ENCODE assay signal across 22 mouse cellular contexts in genomic region chr17:48678216-48678832, GRCm38 (mm10).
A peak's percentile ranks its signal among the peaks of the same experiment; 100 is the strongest.
DNase-seq lines count a peak whose midpoint lies in the region; ATAC-seq and TF ChIP-seq lines count a peak whose summit lies in the region.
"Had no signal": no experiment of that assay in that cellular context is flagged by ENCODE, and none has a peak within 500 bp of the region (broad histone marks: within the 10 kb centered on the region; RNA-seq: fewer than 3 reads in every experiment).

No protein-coding gene starts in this region.

- H3K9ac ChIP-seq in forebrain, embryonic 13.5 days: no peak overlapping the region
- H3K9ac ChIP-seq in forebrain, embryonic 11.5 days (ENCODE audit: low read length): no peak overlapping the region
- no peak overlapping the region for H3K9ac ChIP-seq in liver, embryonic 11.5 days (ENCODE audit: low read depth, low read length)
- H3K9ac ChIP-seq in liver, postnatal 0 days (replicated peaks): no peak overlapping the region
- no peak overlapping the region for H3K9ac ChIP-seq in midbrain, postnatal 0 days (replicated peaks; ENCODE audit: low read length, poor library complexity, severe bottlenecking)
- H3K9ac ChIP-seq: limb, embryonic 12.5 days; liver, embryonic 14.5 days; stomach, embryonic 15.5 days had no signal

- H3K9me3 ChIP-seq in forebrain, embryonic 13.5 days (replicated peaks): no peaks in the 10 kb centered on the region
- no peaks in the 10 kb centered on the region for H3K9me3 ChIP-seq in forebrain, embryonic 11.5 days (ENCODE audit: control insufficient read depth, low read length)
- H3K9me3 ChIP-seq in liver, embryonic 11.5 days (ENCODE audit: control insufficient read depth, low read length): no peaks in the 10 kb centered on the region
- H3K9me3 ChIP-seq in liver, postnatal 0 days (ENCODE audit: low read length): no peaks in the 10 kb centered on the region
- no peaks in the 10 kb centered on the region for H3K9me3 ChIP-seq in midbrain, postnatal 0 days (ENCODE audit: low read length)
- H3K9me3 ChIP-seq: stomach, embryonic 15.5 days had no signal

- H3K36me3 ChIP-seq in forebrain, embryonic 13.5 days (ENCODE audit: poor library complexity, severe bottlenecking): no peaks in the 10 kb centered on the region
- no peaks in the 10 kb centered on the region for H3K36me3 ChIP-seq in forebrain, embryonic 11.5 days (ENCODE audit: control insufficient read depth, insufficient read depth, low read length)
- H3K36me3 ChIP-seq in liver, embryonic 11.5 days (ENCODE audit: control insufficient read depth, insufficient read depth, low read length): no peaks in the 10 kb centered on the region
- no peaks in the 10 kb centered on the region for H3K36me3 ChIP-seq in liver, postnatal 0 days (replicated peaks; ENCODE audit: insufficient read depth, low read length)
- H3K36me3 ChIP-seq in midbrain, postnatal 0 days (ENCODE audit: insufficient read depth, low read length): no peaks in the 10 kb centered on the region
- H3K36me3 ChIP-seq: limb, embryonic 12.5 days; stomach, embryonic 15.5 days had no signal

- 53% methylated on average over 12 of the region's 12 CpGs for WGBS in forebrain, embryonic 13.5 days
- WGBS in forebrain, embryonic 11.5 days: 63% methylated on average over 12 of the region's 12 CpGs
- WGBS in liver, embryonic 11.5 days: 72% methylated on average over 12 of the region's 12 CpGs
- 70% methylated on average over 12 of the region's 12 CpGs for WGBS in liver, postnatal 0 days (ENCODE audit: insufficient replicate concordance)
- WGBS in midbrain, postnatal 0 days: 45% methylated on average over 12 of the region's 12 CpGs

- no peak overlapping the region for H3K4me2 ChIP-seq in forebrain, embryonic 13.5 days
- no peak overlapping the region for H3K4me2 ChIP-seq in forebrain, embryonic 11.5 days (ENCODE audit: low read depth, low read length, severe bottlenecking)
- no peak overlapping the region for H3K4me2 ChIP-seq in liver, embryonic 11.5 days
- no peak overlapping the region for H3K4me2 ChIP-seq in liver, postnatal 0 days (ENCODE audit: low read depth, low read length)
- H3K4me2 ChIP-seq in midbrain, postnatal 0 days (ENCODE audit: low read depth, low read length, poor library complexity, severe bottlenecking): no peak overlapping the region
- H3K4me2 ChIP-seq: heart, embryonic 11.5 days; limb, embryonic 12.5 days; stomach, embryonic 15.5 days had no signal

- no peaks in the 10 kb centered on the region for H3K27me3 ChIP-seq in forebrain, embryonic 13.5 days
- H3K27me3 ChIP-seq in forebrain, embryonic 11.5 days (ENCODE audit: control insufficient read depth, insufficient read depth, low read length): no peaks in the 10 kb centered on the region
- H3K27me3 ChIP-seq in liver, embryonic 11.5 days (replicated peaks; ENCODE audit: control insufficient read depth, insufficient read depth, low read length): no peaks in the 10 kb centered on the region
- H3K27me3 ChIP-seq in liver, postnatal 0 days (ENCODE audit: insufficient read depth, low read length): no peaks in the 10 kb centered on the region
- no peaks in the 10 kb centered on the region for H3K27me3 ChIP-seq in midbrain, postnatal 0 days (ENCODE audit: insufficient read depth, low read length)
- H3K27me3 ChIP-seq: limb, embryonic 12.5 days; megakaryocyte, embryonic 14.5 days; stomach, embryonic 15.5 days had no signal

- TF ChIP-seq POLR2A in brain, embryonic 14.5 days (IDR thresholded peaks at IDR 0.05; ENCODE audit: borderline replicate concordance, extremely low read depth, insufficient read depth, insufficient read length, poor library complexity, severe bottlenecking): no peak

- TF ChIP-seq CTCF in liver, postnatal 0 days (IDR thresholded peaks at IDR 0.05; ENCODE audit: low read depth): no peak
- TF ChIP-seq CTCF in brain, embryonic 14.5 days (IDR thresholded peaks at IDR 0.05; ENCODE audit: borderline replicate concordance, extremely low read depth, insufficient read depth, insufficient read length): no peak
- no peak for TF ChIP-seq CTCF in midbrain, postnatal 0 days (IDR thresholded peaks at IDR 0.05)
- no peak for TF ChIP-seq CTCF in layer of hippocampus, adult 2 months (conservative IDR thresholded peaks at IDR 0.05)

- peak overlapping the region; percentile 54 for H3K27ac ChIP-seq in forebrain, embryonic 13.5 days
- no peak overlapping the region for H3K27ac ChIP-seq in forebrain, embryonic 11.5 days (ENCODE audit: low read depth, low read length)
- H3K27ac ChIP-seq in liver, embryonic 11.5 days (ENCODE audit: low read depth, low read length): no peak overlapping the region
- no peak overlapping the region for H3K27ac ChIP-seq in liver, postnatal 0 days (ENCODE audit: low read depth)
- H3K27ac ChIP-seq in midbrain, postnatal 0 days (ENCODE audit: low read depth, low read length): no peak overlapping the region
- H3K27ac ChIP-seq in layer of hippocampus, adult 2 months: no peak overlapping the region
- H3K27ac ChIP-seq: kidney, postnatal 0 days; limb, embryonic 12.5 days; liver, embryonic 14.5 days; stomach, embryonic 15.5 days had no signal

- no peak for TF ChIP-seq EP300 in liver, postnatal 0 days (IDR thresholded peaks at IDR 0.05; ENCODE audit: low read depth)

- no peak overlapping the region for H3K4me3 ChIP-seq in forebrain, embryonic 13.5 days
- no peak overlapping the region for H3K4me3 ChIP-seq in forebrain, embryonic 11.5 days (ENCODE audit: low read depth, low read length)
- H3K4me3 ChIP-seq in liver, embryonic 11.5 days (ENCODE audit: low read depth, low read length): no peak overlapping the region
- H3K4me3 ChIP-seq in liver, postnatal 0 days (ENCODE audit: low read depth, low read length): no peak overlapping the region
- H3K4me3 ChIP-seq in midbrain, postnatal 0 days (ENCODE audit: low read depth, low read length): no peak overlapping the region
- H3K4me3 ChIP-seq in layer of hippocampus, adult 2 months: no peak overlapping the region
- H3K4me3 ChIP-seq: limb, embryonic 12.5 days; megakaryocyte, embryonic 14.5 days; myocyte; stomach, embryonic 15.5 days had no signal

- ATAC-seq in forebrain, embryonic 13.5 days: peak; percentile 72; the same call in 1 of the 2 replicates
- ATAC-seq in forebrain, embryonic 11.5 days (replicated peaks; ENCODE audit: low FRiP score): no peak
- ATAC-seq in liver, embryonic 11.5 days (replicated peaks; ENCODE audit: low FRiP score): no peak
- no peak for ATAC-seq in liver, postnatal 0 days
- no peak for ATAC-seq in midbrain, postnatal 0 days (ENCODE audit: low FRiP score)

- no peak for DNase-seq in forebrain, embryonic 11.5 days (ENCODE audit: low spot score)
- peak; percentile 19 for DNase-seq in liver, embryonic 11.5 days (ENCODE audit: low spot score)
- DNase-seq in liver, postnatal 0 days: no peak
- peak; percentile 71 for DNase-seq in brain, embryonic 14.5 days (ENCODE audit: low read depth)
- peak; percentile 32 for DNase-seq in midbrain, postnatal 0 days (ENCODE audit: low spot score)
- no peak for DNase-seq in lung, postnatal 10 days
- no peak for DNase-seq in layer of hippocampus, adult 2 months (ENCODE audit: low spot score in 2 of 2)
- DNase-seq: adrenal gland, adult 2 months; cerebellum, adult 11-12 months; cerebellum, postnatal 25 days; gastrocnemius, postnatal 10 days; heart, postnatal 36 days; kidney, adult 11 months; lung, postnatal 14 days had no signal

- H3K4me1 ChIP-seq in forebrain, embryonic 13.5 days: no peaks in the 10 kb centered on the region
- no peaks in the 10 kb centered on the region for H3K4me1 ChIP-seq in forebrain, embryonic 11.5 days (replicated peaks; ENCODE audit: control insufficient read depth, insufficient read depth, low read length)
- no peaks in the 10 kb centered on the region for H3K4me1 ChIP-seq in liver, embryonic 11.5 days (replicated peaks; ENCODE audit: control insufficient read depth, insufficient read depth, low read length)
- no peaks in the 10 kb centered on the region for H3K4me1 ChIP-seq in liver, postnatal 0 days (ENCODE audit: insufficient read depth)
- H3K4me1 ChIP-seq in midbrain, postnatal 0 days (ENCODE audit: insufficient read depth, low read length): no peaks in the 10 kb centered on the region
- H3K4me1 ChIP-seq: limb, embryonic 12.5 days; megakaryocyte, embryonic 14.5 days; stomach, embryonic 15.5 days had no signal

Comparison
In these comparisons a context has a peak if more than half of its experiments do, and no peak if none do; other contexts are left out.
1. DNase-seq: peak in liver, embryonic 11.5 days (single experiment), brain, embryonic 14.5 days (single experiment) and midbrain, postnatal 0 days (single experiment); none in forebrain, embryonic 11.5 days (single experiment), liver, postnatal 0 days (single experiment), lung, postnatal 10 days (single experiment) and layer of hippocampus, adult 2 months (0 of 2).